ENCODE assay signal across 22 mouse cellular contexts in genomic region chr9:89686262-89686661, GRCm38 (mm10). TPM values are rescaled to one million over a fixed set of nuclear protein-coding genes. Genes with fewer than 3 reads are reported as not detected.
DNase-seq lines count a peak whose midpoint lies in the region; ATAC-seq and TF ChIP-seq lines count a peak whose summit lies in the region.
"Had no signal": no experiment of that assay in that cellular context is flagged by ENCODE, and none has a peak within 500 bp of the region (broad histone marks: within the 10 kb centered on the region; RNA-seq: fewer than 3 reads in every experiment).

No protein-coding gene starts in this region.

- TF ChIP-seq CTCF in kidney, adult 2 months (conservative IDR thresholded peaks at IDR 0.05; ENCODE audit: insufficient read depth, insufficient read length, low read depth, low read length): 0 out of 2 replicates have a peak, but pooled peaks have one; percentile 5
- TF ChIP-seq CTCF in stomach, postnatal 0 days (IDR thresholded peaks at IDR 0.05; ENCODE audit: low read depth): peak; percentile 38

- no peak for TF ChIP-seq EP300 in stomach, postnatal 0 days (optimal IDR thresholded peaks at IDR 0.05)

- H3K4me2 ChIP-seq in forebrain, embryonic 14.5 days (ENCODE audit: low read length): no peak overlapping the region
- no peak overlapping the region for H3K4me2 ChIP-seq in forebrain, embryonic 13.5 days
- no peak overlapping the region for H3K4me2 ChIP-seq in stomach, postnatal 0 days (replicated peaks; ENCODE audit: low read depth)
- H3K4me2 ChIP-seq: forebrain, embryonic 12.5 days; heart, embryonic 15.5 days; intestine, embryonic 15.5 days; midbrain, embryonic 15.5 days had no signal

- no peak for TF ChIP-seq POLR2A in kidney, adult 2 months (IDR thresholded peaks at IDR 0.05; ENCODE audit: low read depth, low read length)

- H3K9ac ChIP-seq in forebrain, embryonic 14.5 days (ENCODE audit: low read length): no peak overlapping the region
- no peak overlapping the region for H3K9ac ChIP-seq in forebrain, embryonic 13.5 days
- no peak overlapping the region for H3K9ac ChIP-seq in stomach, postnatal 0 days (ENCODE audit: low read length)
- H3K9ac ChIP-seq: forebrain, embryonic 12.5 days; heart, embryonic 15.5 days; intestine, embryonic 15.5 days; midbrain, embryonic 15.5 days had no signal

- no peaks in the 10 kb centered on the region for H3K27me3 ChIP-seq in forebrain, embryonic 14.5 days (replicated peaks; ENCODE audit: control insufficient read depth, insufficient read depth, low read length)
- no peaks in the 10 kb centered on the region for H3K27me3 ChIP-seq in forebrain, embryonic 13.5 days
- H3K27me3 ChIP-seq in kidney, adult 2 months (replicated peaks; ENCODE audit: control insufficient read depth, insufficient read depth, low read length): peaks cover 1% of the 10 kb centered on the region; the same call in 1 of the 2 replicates
- H3K27me3 ChIP-seq in stomach, postnatal 0 days (ENCODE audit: control insufficient read depth, insufficient read depth, low read length): no peaks in the 10 kb centered on the region
- H3K27me3 ChIP-seq: forebrain, embryonic 12.5 days; heart, embryonic 15.5 days; intestine, embryonic 15.5 days; midbrain, embryonic 15.5 days had no signal

- no peaks in the 10 kb centered on the region for H3K4me1 ChIP-seq in forebrain, embryonic 14.5 days (ENCODE audit: control insufficient read depth, insufficient read depth, low read length)
- H3K4me1 ChIP-seq in forebrain, embryonic 13.5 days: no peaks in the 10 kb centered on the region
- H3K4me1 ChIP-seq in kidney, adult 2 months (ENCODE audit: control insufficient read depth, insufficient read depth, low read length): no peaks in the 10 kb centered on the region
- H3K4me1 ChIP-seq in stomach, postnatal 0 days (replicated peaks; ENCODE audit: control insufficient read depth, insufficient read depth): no peaks in the 10 kb centered on the region
- H3K4me1 ChIP-seq: forebrain, embryonic 12.5 days; heart, embryonic 15.5 days; hindbrain, embryonic 10.5 days; intestine, embryonic 15.5 days; midbrain, embryonic 15.5 days had no signal

- no peak for ATAC-seq in forebrain, embryonic 14.5 days
- no peak for ATAC-seq in forebrain, embryonic 13.5 days
- ATAC-seq in stomach, postnatal 0 days (ENCODE audit: low FRiP score, low TSS enrichment): no peak
- ATAC-seq: intestine, embryonic 15.5 days; lung, postnatal 0 days; midbrain, embryonic 15.5 days had no signal

- no peak overlapping the region for H3K4me3 ChIP-seq in forebrain, embryonic 14.5 days (ENCODE audit: low read depth, low read length)
- no peak overlapping the region for H3K4me3 ChIP-seq in forebrain, embryonic 13.5 days
- no peak overlapping the region for H3K4me3 ChIP-seq in kidney, adult 2 months (ENCODE audit: insufficient read depth, low read depth, low read length)
- H3K4me3 ChIP-seq in stomach, postnatal 0 days (ENCODE audit: low read depth, low read length): no peak overlapping the region
- H3K4me3 ChIP-seq: forebrain, embryonic 12.5 days; heart, embryonic 15.5 days; hindbrain, embryonic 10.5 days; intestine, embryonic 15.5 days; midbrain, embryonic 15.5 days had no signal

- H3K27ac ChIP-seq in forebrain, embryonic 14.5 days (ENCODE audit: low read depth, low read length): no peak overlapping the region
- H3K27ac ChIP-seq in forebrain, embryonic 13.5 days: no peak overlapping the region
- no peak overlapping the region for H3K27ac ChIP-seq in kidney, adult 2 months (ENCODE audit: insufficient read depth, low read depth, low read length)
- H3K27ac ChIP-seq in stomach, postnatal 0 days (replicated peaks): no peak overlapping the region
- H3K27ac ChIP-seq: forebrain, embryonic 12.5 days; heart, embryonic 15.5 days; hindbrain, embryonic 10.5 days; intestine, embryonic 15.5 days; midbrain, embryonic 15.5 days had no signal

- 73% methylated on average over 2 of the region's 2 CpGs for WGBS in forebrain, embryonic 14.5 days
- WGBS in forebrain, embryonic 13.5 days: 67% methylated on average over 2 of the region's 2 CpGs
- WGBS in kidney, adult 2 months: 65% methylated on average over 2 of the region's 2 CpGs
- WGBS in stomach, postnatal 0 days: 53% methylated on average over 2 of the region's 2 CpGs

- H3K9me3 ChIP-seq in forebrain, embryonic 14.5 days (replicated peaks; ENCODE audit: control insufficient read depth, low read length): no peaks in the 10 kb centered on the region
- H3K9me3 ChIP-seq in forebrain, embryonic 13.5 days (replicated peaks): no peaks in the 10 kb centered on the region
- no peaks in the 10 kb centered on the region for H3K9me3 ChIP-seq in stomach, postnatal 0 days (ENCODE audit: control insufficient read depth, low read length)
- H3K9me3 ChIP-seq: forebrain, embryonic 12.5 days; heart, embryonic 15.5 days; hindbrain, embryonic 10.5 days; intestine, embryonic 15.5 days; midbrain, embryonic 15.5 days had no signal

- peak; percentile 19 for DNase-seq in forebrain, embryonic 14.5 days (ENCODE audit: low spot score)
- no peak for DNase-seq in kidney, adult 2 months
- no peak for DNase-seq in kidney, postnatal 4 days
- DNase-seq in retina, embryonic 14.5 days (ENCODE audit: low spot score): peak; percentile 20
- DNase-seq in retina, postnatal 1 day: no peak
- DNase-seq in stomach, postnatal 0 days (ENCODE audit: low spot score): no peak
- no peak for DNase-seq in cerebellum, postnatal 4 days (ENCODE audit: low spot score in 2 of 2)
- DNase-seq: adrenal gland, postnatal 25 days; cerebellum, adult 8-10 months; kidney, postnatal 25 days; left cerebral cortex, postnatal 4 days; spleen, adult 18-20 months; thymus, postnatal 36 days had no signal

- no peaks in the 10 kb centered on the region for H3K36me3 ChIP-seq in forebrain, embryonic 14.5 days (ENCODE audit: control insufficient read depth, insufficient read depth, low read length)
- no peaks in the 10 kb centered on the region for H3K36me3 ChIP-seq in forebrain, embryonic 13.5 days (ENCODE audit: poor library complexity, severe bottlenecking)
- no peaks in the 10 kb centered on the region for H3K36me3 ChIP-seq in kidney, adult 2 months (ENCODE audit: control insufficient read depth, insufficient read depth, low read length)
- H3K36me3 ChIP-seq in stomach, postnatal 0 days (ENCODE audit: control insufficient read depth, insufficient read depth, low read length): no peaks in the 10 kb centered on the region
- H3K36me3 ChIP-seq: forebrain, embryonic 12.5 days; heart, embryonic 15.5 days; hindbrain, embryonic 10.5 days; intestine, embryonic 15.5 days; midbrain, embryonic 15.5 days had no signal

RNA-seq across cellular contexts. Expression of gene Tmed3, which starts 18.6 kb away (rescaled TPM):
- 54.7 and 57.8 TPM in 2 replicates for polyA plus RNA-seq in forebrain, embryonic 14.5 days (2014; fragmentation: Nextera tagmentation; extraction: Ambion mirVana)
- 40.9 and 42.4 TPM in 2 replicates for polyA plus RNA-seq in forebrain, embryonic 13.5 days (2015; fragmentation: Nextera tagmentation; extraction: Ambion mirVana)
- 82.4 and 87.7 TPM in 2 replicates for polyA plus RNA-seq in kidney, adult 2 months (2012; rRNA removed)
- 162 and 170 TPM in 2 replicates for polyA plus RNA-seq in stomach, postnatal 0 days (2015; fragmentation: Nextera tagmentation; extraction: Ambion mirVana)

RNA-seq across cellular contexts. Expression of gene Ankrd34c, which starts 52.0 kb away (rescaled TPM):
- 0.03 and 0.28 TPM in 2 replicates for polyA plus RNA-seq in forebrain, embryonic 14.5 days (2014; fragmentation: Nextera tagmentation; extraction: Ambion mirVana)
- polyA plus RNA-seq in forebrain, embryonic 13.5 days (2015; fragmentation: Nextera tagmentation; extraction: Ambion mirVana): not detected in 2 replicates
- polyA plus RNA-seq in kidney, adult 2 months (2012; rRNA removed): not detected in 2 replicates
- 0.04 TPM in 1 of 2 replicates, not detected in the other for polyA plus RNA-seq in stomach, postnatal 0 days (2015; fragmentation: Nextera tagmentation; extraction: Ambion mirVana)
- polyA plus RNA-seq: forebrain, embryonic 12.5 days; heart, embryonic 15.5 days; hindbrain, embryonic 10.5 days; intestine, embryonic 15.5 days; liver, adult 2 months; lung, postnatal 0 days; stomach, embryonic 16.5 days had no signal

Comparison
In these comparisons a context has a peak if more than half of its experiments do, and no peak if none do; other contexts are left out.
1. DNase-seq: peak in forebrain, embryonic 14.5 days (single experiment) and retina, embryonic 14.5 days (single experiment); none in kidney, adult 2 months (single experiment), kidney, postnatal 4 days (0 of 2), retina, postnatal 1 day (single experiment), stomach, postnatal 0 days (single experiment) and cerebellum, postnatal 4 days (0 of 2).